Mouse (Mus musculus) small intestine, adult 2 months (tissue): ENCODE data around the gene Fbrs. TPM values are rescaled to one million over a fixed set of nuclear protein-coding genes. Genes with fewer than 3 reads are reported as not detected.

Experiments
- H3K27ac ChIP-seq: fragments of 200-500 bp; 2 replicates; pipeline ENCODE4 v1.5.1; 2012; ENCODE audit warnings: low read depth, low read length, control low read depth, inconsistent platforms; ENCODE audit not compliant: insufficient read depth
- H3K27me3 ChIP-seq: fragments of 200-500 bp; 2 replicates; pipeline ENCODE4 v1.6.1; 2012; ENCODE audit warnings: mild to moderate bottlenecking, moderate library complexity, low read length, inconsistent platforms; ENCODE audit not compliant: control insufficient read depth, insufficient read depth
- H3K36me3 ChIP-seq: fragments of 200-500 bp; 2 replicates; pipeline ENCODE4 v1.6.1; 2012; ENCODE audit warnings: mild to moderate bottlenecking, low read length, control low read depth, inconsistent platforms; ENCODE audit not compliant: control insufficient read depth, insufficient read depth
- H3K4me1 ChIP-seq: fragments of 200-500 bp; 2 replicates; pipeline ENCODE4 v1.6.1; 2012; ENCODE audit warnings: low read length, inconsistent platforms, mixed read lengths; ENCODE audit not compliant: control insufficient read depth, insufficient read depth, insufficient read length
- H3K4me3 ChIP-seq: fragments of 200-500 bp; 2 replicates; pipeline ENCODE4 v1.5.1; 2012; ENCODE audit warnings: low read depth, mild to moderate bottlenecking, control low read depth, inconsistent platforms, low read length, moderate library complexity
- CTCF ChIP-seq: fragments of 200-500 bp; IDR thresholded peaks from 2 replicates; pipeline ENCODE4 v1.5.1; 2012; ENCODE audit warnings: low read depth, mild to moderate bottlenecking, control low read depth, inconsistent platforms, low read length, moderate library complexity, mixed read lengths; ENCODE audit not compliant: insufficient replicate concordance, insufficient read length; ENCODE audit errors: extremely low read depth
- POLR2A ChIP-seq: fragments of 200-500 bp; IDR thresholded peaks from 2 replicates; pipeline ENCODE4 v1.6.1; 2012; ENCODE audit warnings: low read depth, mild to moderate bottlenecking, control low read depth, inconsistent platforms, low read length, moderate library complexity
- WGBS: fragments of 180-500 bp; shearing (Covaris S2); methylation state at CpG from one replicate; pipeline ENCODE4 v1.1.7; 2018; 5-methylcytosine and 5-hydroxymethylcytosine counted together
- polyA plus RNA-seq: library from polyadenylated mRNA; depleted of rRNA; stranded (reverse); fragments of >200 nt; gene quantifications from 2 replicates; pipeline ENCODE4 v1.2.3, GENCODE M21; 2012; rRNA removed

The Fbrs gene
- polyA plus RNA-seq, 1 experiment = 41.8 TPM

- WGBS = under 1% methylated on average over 37 of the region's 37 CpGs
- Histone ChIP-seq H3K4me3 (peak within 1 kb of the TSS; percentile 84), H3K27ac (peak within 1 kb of the TSS; percentile 95), H3K36me3 (peaks cover 18% of the 10 kb centered on the region), H3K4me1 (peaks cover 7% of the 10 kb centered on the region; the same call in 1 of the 2 replicates), H3K27me3 (no peaks in the 10 kb centered on the region)
- TF ChIP-seq CTCF (no peak), POLR2A (peak; percentile 93)
Observed at GRCm38 (mm10) chr7:127511808-127512230, 32.8 kb downstream of the Fbrs start, which contains the start of gene Srcap. Gene Srcap (plus strand): TSS chr7:127511983.

DNA sequence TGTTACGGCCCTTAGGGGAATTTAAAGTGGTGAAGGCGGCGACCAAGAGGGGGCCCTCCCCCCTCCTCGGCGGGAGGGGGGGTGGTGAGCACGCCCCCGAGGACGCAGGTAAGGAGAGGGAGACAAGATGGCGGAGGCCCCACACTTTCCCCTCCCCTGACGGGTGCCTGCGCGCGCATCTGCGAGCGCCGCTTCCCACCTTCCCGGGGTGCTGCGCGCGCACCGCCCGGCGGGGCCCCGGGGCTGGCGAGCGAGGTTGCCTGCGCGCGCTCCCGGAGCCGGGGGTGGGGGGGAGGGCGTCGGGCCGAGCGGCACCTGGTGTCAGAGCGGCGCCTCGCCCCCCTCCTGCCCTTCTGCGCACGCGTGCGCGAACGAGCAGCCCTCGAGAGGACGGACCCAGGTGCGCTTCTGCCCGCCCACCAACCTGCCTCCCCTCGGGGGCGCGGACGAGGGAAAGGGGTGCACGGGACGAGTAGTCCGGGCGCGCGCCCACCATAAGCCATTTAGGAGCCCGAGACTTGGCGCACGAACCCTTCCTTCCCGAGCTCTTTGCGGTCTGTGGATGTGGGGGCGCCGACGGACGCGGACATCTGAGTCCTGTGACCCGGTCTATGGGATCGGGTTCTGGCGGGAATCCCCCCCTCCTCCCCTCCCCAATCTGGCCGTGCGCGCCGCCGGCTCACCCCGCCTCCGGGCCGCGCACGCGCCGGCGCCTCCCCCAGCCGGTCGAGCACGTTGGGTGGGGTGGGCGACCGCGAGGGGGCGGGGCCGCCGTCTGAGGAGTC is 33.4 kb downstream of the Fbrs start:
- no peak; the same call in 1 of the 2 replicates for TF ChIP-seq POLR2A
- TF ChIP-seq CTCF = no peak
- H3K27ac ChIP-seq = peak overlapping the region; percentile 95
- H3K4me3 ChIP-seq = peak overlapping the region; percentile 84
- WGBS = 2% methylated on average over 72 of the region's 93 CpGs
- H3K36me3 ChIP-seq = peaks cover 23% of the 10 kb centered on the region
- peaks cover 7% of the 10 kb centered on the region; the same call in 1 of the 2 replicates for H3K4me1 ChIP-seq
- H3K27me3 ChIP-seq = no peaks in the 10 kb centered on the region

GRCm38 (mm10) chr7:127513016-127513390 is 34.0 kb downstream of the Fbrs start:
- Histone ChIP-seq H3K27ac (peak overlapping the region; percentile 94), H3K4me1 (peaks cover 7% of the 10 kb centered on the region; the same call in 1 of the 2 replicates), H3K36me3 (peaks cover 28% of the 10 kb centered on the region), H3K4me3 (peak overlapping the region; percentile 84), H3K27me3 (no peaks in the 10 kb centered on the region)
- WGBS = 1% methylated on average over 8 of the region's 8 CpGs
- TF ChIP-seq CTCF (no peak), POLR2A (no peak)

DNA sequence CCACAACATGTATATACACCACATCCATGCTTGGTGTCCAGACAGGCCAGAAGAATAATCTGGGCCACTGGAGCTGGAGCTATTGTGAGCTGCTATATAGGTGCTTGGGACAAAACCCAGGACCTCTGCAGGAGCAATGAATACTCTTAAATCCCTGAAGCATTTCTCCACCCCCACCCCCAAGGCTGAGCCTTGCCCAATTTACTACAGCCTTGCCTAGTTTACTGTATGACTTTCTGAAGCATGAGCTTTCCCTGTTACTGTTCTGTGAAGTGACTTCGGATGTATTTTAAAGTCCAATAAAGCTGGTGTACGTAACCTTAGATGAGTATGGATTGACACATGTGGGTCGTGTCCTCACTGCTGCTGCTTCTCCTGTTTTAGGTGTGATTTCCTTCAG is 34.8 kb downstream of the Fbrs start:
- no peaks in the 10 kb centered on the region for H3K27me3 ChIP-seq
- TF ChIP-seq CTCF = no peak
- no peak for TF ChIP-seq POLR2A
- peak overlapping the region; percentile 94 for H3K27ac ChIP-seq
- 28% methylated on average over 3 of the region's 3 CpGs for WGBS
- peaks cover 32% of the 10 kb centered on the region for H3K36me3 ChIP-seq
- H3K4me3 ChIP-seq = no peak overlapping the region; the same call in 1 of the 2 replicates
- peaks cover 7% of the 10 kb centered on the region; the same call in 1 of the 2 replicates for H3K4me1 ChIP-seq

GRCm38 (mm10) chr7:127515846-127516245 is 36.8 kb downstream of the Fbrs start:
- H3K4me1 ChIP-seq = peaks cover 7% of the 10 kb centered on the region; the same call in 1 of the 2 replicates
- WGBS = 86% methylated on average over 7 of the region's 7 CpGs
- peaks cover 50% of the 10 kb centered on the region for H3K36me3 ChIP-seq
- H3K27me3 ChIP-seq = no peaks in the 10 kb centered on the region
- H3K4me3 ChIP-seq = no peak overlapping the region
- TF ChIP-seq CTCF (no peak), POLR2A (no peak)
- no peak overlapping the region for H3K27ac ChIP-seq

- TF ChIP-seq POLR2A = no peak
- TF ChIP-seq CTCF = no peak
- Histone ChIP-seq H3K27ac (no peak overlapping the region), H3K4me3 (no peak overlapping the region), H3K36me3 (peaks cover 55% of the 10 kb centered on the region), H3K4me1 (peaks cover 7% of the 10 kb centered on the region; the same call in 1 of the 2 replicates), H3K27me3 (no peaks in the 10 kb centered on the region)
- 86% methylated on average over 7 of the region's 7 CpGs for WGBS
Observed at GRCm38 (mm10) chr7:127516344-127516743, 37.3 kb downstream of the Fbrs start.

DNA sequence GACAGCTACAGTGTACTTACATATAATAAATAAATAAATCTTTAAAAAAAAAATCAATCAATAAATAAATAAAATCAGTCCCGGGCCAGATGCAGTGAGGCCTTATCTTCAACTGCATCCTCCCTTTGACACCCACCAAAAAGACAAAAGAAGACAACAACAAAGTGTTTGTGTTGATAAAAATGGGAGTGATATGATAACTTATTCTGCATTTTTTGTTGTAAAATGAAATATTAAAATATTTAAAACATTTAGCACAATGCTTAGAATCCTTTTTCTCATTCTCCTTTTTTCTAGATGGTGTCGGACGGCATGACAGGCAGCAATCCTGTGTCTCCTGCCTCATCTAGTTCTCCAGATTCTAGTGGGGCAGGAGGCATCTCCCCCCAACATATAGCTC is 40.3 kb downstream of the Fbrs start, which contains the start of gene Gm42715:
TSS of gene Gm42715 (plus strand) at position 301 of the 400 bp plus-strand sequence.
- H3K4me3 ChIP-seq = no peak within 1 kb of the TSS
- no peak within 1 kb of the TSS for H3K27ac ChIP-seq
- H3K4me1 ChIP-seq = peaks cover 5% of the 10 kb centered on the region; the same call in 1 of the 2 replicates
- H3K36me3 ChIP-seq = peaks cover 81% of the 10 kb centered on the region
- WGBS = 81% methylated on average over 3 of the region's 3 CpGs
- H3K27me3 ChIP-seq = no peaks in the 10 kb centered on the region
- TF ChIP-seq POLR2A (no peak), CTCF (no peak)

Other genes with a start within 250 kb of the Fbrs start
- 4.9 and 8.1 TPM in 2 replicates for gene Zfp553, start 246.1 kb upstream of the Fbrs start, polyA plus RNA-seq
- 14.3 and 34.1 TPM in 2 replicates for gene Sept1, start 246.1 kb upstream of the Fbrs start, polyA plus RNA-seq
- gene Zfp771, start 234.9 kb upstream of the Fbrs start, polyA plus RNA-seq = 100.0 and 118 TPM in 2 replicates
- gene Dctpp1, start 218.5 kb upstream of the Fbrs start, polyA plus RNA-seq = 56.3 and 62.1 TPM in 2 replicates
- gene Sephs2, start 205.1 kb upstream of the Fbrs start, polyA plus RNA-seq = 44.5 and 81.9 TPM in 2 replicates
- gene Itgal, start 182.9 kb upstream of the Fbrs start, polyA plus RNA-seq = 5.7 and 12.5 TPM in 2 replicates
- gene Zfp768, start 133.6 kb upstream of the Fbrs start, polyA plus RNA-seq = 27.3 and 47.4 TPM in 2 replicates
- 15.0 and 35.5 TPM in 2 replicates for gene Zfp747, start 103.1 kb upstream of the Fbrs start, polyA plus RNA-seq
- 4.5 and 7.3 TPM in 2 replicates for gene 9130019O22Rik, start 92.0 kb upstream of the Fbrs start, polyA plus RNA-seq
- 6.5 and 12.8 TPM in 2 replicates for gene E430018J23Rik, start 85.6 kb upstream of the Fbrs start, polyA plus RNA-seq
- gene Zfp764, start 72.4 kb upstream of the Fbrs start, polyA plus RNA-seq = 3.5 and 5.8 TPM in 2 replicates
- 14.1 and 29.6 TPM in 2 replicates for gene Zfp688, start 57.1 kb upstream of the Fbrs start, polyA plus RNA-seq
- 2.0 and 2.9 TPM in 2 replicates for gene Zfp689, start 30.0 kb upstream of the Fbrs start, polyA plus RNA-seq
- gene Prr14, start 19.6 kb upstream of the Fbrs start, polyA plus RNA-seq = 30.3 and 81.2 TPM in 2 replicates
- gene Srcap, start 32.8 kb downstream of the Fbrs start, polyA plus RNA-seq = 22.6 and 52.6 TPM in 2 replicates
- 5.4 and 9.5 TPM in 2 replicates for gene Gm42715, start 40.4 kb downstream of the Fbrs start, polyA plus RNA-seq
- gene Tmem265, start 82.2 kb downstream of the Fbrs start, polyA plus RNA-seq = 3.0 and 4.8 TPM in 2 replicates
- 23.3 and 43.2 TPM in 2 replicates for gene Phkg2, start 94.1 kb downstream of the Fbrs start, polyA plus RNA-seq
- 1.5 TPM in 2 replicates for gene Ccdc189, start 109.4 kb downstream of the Fbrs start, polyA plus RNA-seq
- gene Rnf40, start 109.6 kb downstream of the Fbrs start, polyA plus RNA-seq = 10.6 and 20.6 TPM in 2 replicates
- gene Zfp629, start 136.6 kb downstream of the Fbrs start, polyA plus RNA-seq = 4.4 and 5.5 TPM in 2 replicates
- 11.1 and 24.6 TPM in 2 replicates for gene Bcl7c, start 229.7 kb downstream of the Fbrs start, polyA plus RNA-seq
- gene Ctf1, start 233.5 kb downstream of the Fbrs start, polyA plus RNA-seq = 7.1 and 8.3 TPM in 2 replicates